Mouse (Mus musculus) stomach, embryonic 16.5 days (tissue): Measurements from ENCODE around the gene Fkbp15. TPM values are rescaled to one million over a fixed set of nuclear protein-coding genes. Genes with fewer than 3 reads are reported as not detected.

ENCODE experiments used
- ATAC-seq: fragments of 200-750 bp; cut with Nextera tagmentation; 2 replicates; pipeline ENCODE4 v1.8.0; 2017; ENCODE audit warnings: moderate number of reproducible peaks, moderate TSS enrichment; ENCODE audit not compliant: insufficient read depth, low FRiP score
- H3K27ac ChIP-seq: fragments of 300-500 bp; sonication (generic); 2 replicates; pipeline ENCODE4 v1.5.1; 2014; ENCODE audit warnings: low read length
- H3K27me3 ChIP-seq: fragments of 300-500 bp; sonication (generic); 2 replicates; pipeline ENCODE4 v1.6.1; 2014; ENCODE audit warnings: low read length, control low read depth, mixed read lengths; ENCODE audit not compliant: control insufficient read depth, insufficient read depth
- H3K36me3 ChIP-seq: fragments of 300-500 bp; sonication (generic); 2 replicates; pipeline ENCODE4 v1.6.1; 2014; ENCODE audit warnings: low read length; ENCODE audit not compliant: control insufficient read depth, insufficient read depth
- H3K4me1 ChIP-seq: fragments of 300-500 bp; sonication (generic); 2 replicates; pipeline ENCODE4 v1.6.1; 2014; ENCODE audit warnings: low read length, control low read depth, mixed read lengths; ENCODE audit not compliant: control insufficient read depth, insufficient read depth
- H3K4me2 ChIP-seq: fragments of 300-500 bp; sonication (generic); 2 replicates; pipeline ENCODE4 v1.6.1; 2014; ENCODE audit warnings: low read depth, low read length, mixed read lengths
- H3K4me3 ChIP-seq: fragments of 300-500 bp; sonication (generic); replicated peaks from 2 replicates; pipeline ENCODE4 v1.5.1; 2014; ENCODE audit warnings: mild to moderate bottlenecking, low read length
- H3K9ac ChIP-seq: fragments of 300-500 bp; sonication (generic); 2 replicates; pipeline ENCODE4 v1.6.1; 2014; ENCODE audit warnings: low read length
- H3K9me3 ChIP-seq: fragments of 300-500 bp; sonication (generic); replicated peaks from 2 replicates; pipeline ENCODE4 v1.6.1; 2016; ENCODE audit warnings: low read length, control low read depth; ENCODE audit not compliant: control insufficient read depth
- WGBS: fragments of 180-500 bp; shearing (Covaris S2); extraction: QIAGEN DNeasy Blood & Tissue Kit; methylation state at CpG from one replicate; pipeline ENCODE4 v1.1.7; 2014; 5-methylcytosine and 5-hydroxymethylcytosine counted together
- polyA plus RNA-seq: library from polyadenylated mRNA; unstranded; fragments of >200 nt; fragmentation: Nextera tagmentation; extraction: Ambion mirVana; gene quantifications from 2 replicates; pipeline ENCODE4 v1.2.1, GENCODE M21; 2015

The Fkbp15 gene
- polyA plus RNA-seq, 1 experiment from 2014 or later = 29.8 TPM

- ATAC-seq = no peak
- no peak overlapping the region for H3K9ac ChIP-seq
- H3K4me2 ChIP-seq = no peak overlapping the region
- WGBS = 59% methylated on average over 4 of the region's 4 CpGs
- no peaks in the 10 kb centered on the region for H3K36me3 ChIP-seq
- H3K4me1 ChIP-seq = peaks cover 5% of the 10 kb centered on the region; the same call in 1 of the 2 replicates
- no peaks in the 10 kb centered on the region for H3K27me3 ChIP-seq
- H3K4me3 ChIP-seq = no peak overlapping the region
- no peaks in the 10 kb centered on the region for H3K9me3 ChIP-seq
- H3K27ac ChIP-seq = no peak overlapping the region
These were observed 14.0 kb upstream of the Fkbp15 start for GRCm38 (mm10) chr4:62374342-62374741.

- Histone ChIP-seq H3K27ac (no peak overlapping the region), H3K9me3 (no peaks in the 10 kb centered on the region), H3K4me1 (0 out of 2 replicates have a peak, but pooled peaks cover 2% of the 10 kb centered on the region), H3K4me3 (no peak overlapping the region), H3K4me2 (no peak overlapping the region), H3K36me3 (no peaks in the 10 kb centered on the region), H3K9ac (no peak overlapping the region), H3K27me3 (no peaks in the 10 kb centered on the region)
- no peak for ATAC-seq
- 53% methylated on average over 7 of the region's 7 CpGs for WGBS
These were observed 13.3 kb upstream of the Fkbp15 start for GRCm38 (mm10) chr4:62373668-62374067.

GRCm38 (mm10) chr4:62372818-62373520 is 12.6 kb upstream of the Fkbp15 start:
- H3K4me3 ChIP-seq = no peak overlapping the region
- no peak for ATAC-seq
- H3K9ac ChIP-seq = no peak overlapping the region
- 81% methylated on average over 9 of the region's 9 CpGs for WGBS
- H3K36me3 ChIP-seq = no peaks in the 10 kb centered on the region
- H3K27ac ChIP-seq = no peak overlapping the region
- no peak overlapping the region for H3K4me2 ChIP-seq
- no peaks in the 10 kb centered on the region for H3K27me3 ChIP-seq
- no peaks in the 10 kb centered on the region for H3K9me3 ChIP-seq
- H3K4me1 ChIP-seq = 0 out of 2 replicates have a peak, but pooled peaks cover 2% of the 10 kb centered on the region

- Histone ChIP-seq H3K4me1 (0 out of 2 replicates have a peak, but pooled peaks cover 2% of the 10 kb centered on the region), H3K9me3 (no peaks in the 10 kb centered on the region), H3K36me3 (no peaks in the 10 kb centered on the region), H3K4me2 (no peak overlapping the region), H3K27ac (no peak overlapping the region), H3K4me3 (no peak overlapping the region), H3K9ac (no peak overlapping the region), H3K27me3 (no peaks in the 10 kb centered on the region)
- WGBS = 24% methylated on average over 1 of the region's 1 CpGs
- ATAC-seq = no peak
These were observed 12.1 kb upstream of the Fkbp15 start for GRCm38 (mm10) chr4:62372410-62372809.

- no peaks in the 10 kb centered on the region for H3K36me3 ChIP-seq
- ATAC-seq = no peak
- 58% methylated on average over 3 of the region's 3 CpGs for WGBS
- no peak overlapping the region for H3K4me3 ChIP-seq
- 0 out of 2 replicates have a peak, but pooled peaks cover 2% of the 10 kb centered on the region for H3K4me1 ChIP-seq
- no peak overlapping the region for H3K9ac ChIP-seq
- no peak overlapping the region for H3K27ac ChIP-seq
- no peak overlapping the region for H3K4me2 ChIP-seq
- no peaks in the 10 kb centered on the region for H3K27me3 ChIP-seq
- H3K9me3 ChIP-seq = no peaks in the 10 kb centered on the region
These were observed 8.7 kb upstream of the Fkbp15 start for GRCm38 (mm10) chr4:62369091-62369490.

- no peaks in the 10 kb centered on the region for H3K9me3 ChIP-seq
These were observed 7.2 kb upstream of the Fkbp15 start for GRCm38 (mm10) chr4:62367586-62367985.

GRCm38 (mm10) chr4:62366291-62366690 is 5.9 kb upstream of the Fkbp15 start:
- H3K27me3 ChIP-seq = no peaks in the 10 kb centered on the region

More at GRCm38 (mm10) chr4:62367586-62367985, 7.2 kb upstream of the Fkbp15 start:
- H3K4me1 ChIP-seq = 0 out of 2 replicates have a peak, but pooled peaks cover 2% of the 10 kb centered on the region
- ATAC-seq = no peak
- no peak overlapping the region for H3K27ac ChIP-seq
- H3K36me3 ChIP-seq = no peaks in the 10 kb centered on the region
- 77% methylated on average over 6 of the region's 6 CpGs for WGBS
- H3K27me3 ChIP-seq = no peaks in the 10 kb centered on the region
- H3K4me3 ChIP-seq = no peak overlapping the region
- H3K4me2 ChIP-seq = no peak overlapping the region
- H3K9ac ChIP-seq = no peak overlapping the region

GRCm38 (mm10) chr4:62364299-62364698 is 4.0 kb upstream of the Fkbp15 start:
- H3K9ac ChIP-seq = no peak overlapping the region
- WGBS = 66% methylated on average over 8 of the region's 8 CpGs
- H3K4me2 ChIP-seq = no peak overlapping the region
- no peak for ATAC-seq
- no peaks in the 10 kb centered on the region for H3K9me3 ChIP-seq
- H3K27me3 ChIP-seq = no peaks in the 10 kb centered on the region
- no peaks in the 10 kb centered on the region for H3K36me3 ChIP-seq
- H3K4me3 ChIP-seq = no peak overlapping the region
- peaks cover 10% of the 10 kb centered on the region for H3K4me1 ChIP-seq
- no peak overlapping the region for H3K27ac ChIP-seq

More at GRCm38 (mm10) chr4:62366291-62366690, 5.9 kb upstream of the Fkbp15 start:
- Histone ChIP-seq H3K4me2 (no peak overlapping the region), H3K27ac (no peak overlapping the region), H3K9me3 (no peaks in the 10 kb centered on the region), H3K4me3 (no peak overlapping the region), H3K36me3 (no peaks in the 10 kb centered on the region), H3K4me1 (peaks cover 6% of the 10 kb centered on the region), H3K9ac (no peak overlapping the region)
- ATAC-seq = no peak
- WGBS = 68% methylated on average over 4 of the region's 4 CpGs

GRCm38 (mm10) chr4:62362437-62362836 is 2.1 kb upstream of the Fkbp15 start:
- Histone ChIP-seq H3K4me2 (no peak overlapping the region), H3K9ac (no peak overlapping the region), H3K27ac (no peak overlapping the region), H3K4me3 (no peak overlapping the region), H3K9me3 (no peaks in the 10 kb centered on the region), H3K36me3 (no peaks in the 10 kb centered on the region), H3K27me3 (no peaks in the 10 kb centered on the region), H3K4me1 (peaks cover 13% of the 10 kb centered on the region)
- ATAC-seq = no peak
- 78% methylated on average over 2 of the region's 2 CpGs for WGBS
